In the genomic region with DNA sequence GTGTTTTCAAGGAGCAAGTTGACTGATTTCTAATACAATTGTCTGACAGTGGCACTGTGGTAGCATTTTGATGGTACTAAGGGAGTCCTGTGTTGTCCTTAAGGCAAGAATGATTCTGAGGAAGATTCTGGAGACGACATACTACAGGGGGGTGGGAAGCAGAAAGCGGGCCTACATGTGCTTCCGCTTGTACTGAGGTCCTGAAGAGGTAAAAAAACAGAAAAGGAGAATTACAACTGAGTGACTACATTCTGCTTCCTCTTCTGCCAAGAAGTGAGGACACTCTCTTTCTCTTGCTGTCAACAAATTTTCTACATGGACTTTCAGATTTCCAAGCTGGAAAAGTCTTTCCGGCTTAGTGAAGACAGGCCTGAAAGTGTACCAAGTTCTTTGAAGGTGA, we compare ENCODE assay signal across 28 mouse cellular contexts. TPM values are rescaled to one million over a fixed set of nuclear protein-coding genes. Genes with fewer than 3 reads are reported as not detected.
A peak's percentile ranks its signal among the peaks of the same experiment; 100 is the strongest.
DNase-seq lines count a peak whose midpoint lies in the region; ATAC-seq lines count a peak whose summit lies in the region.
"Had no signal": no experiment of that assay in that cellular context is flagged by ENCODE, and none has a peak within 500 bp of the region (broad histone marks: within the 10 kb centered on the region; RNA-seq: fewer than 3 reads in every experiment).

No protein-coding gene starts in this region.

- DNase-seq in gastrocnemius, adult 18-20 months (ENCODE audit: low spot score), result peak; percentile 6
- no peak for DNase-seq in gastrocnemius, postnatal 10 days
- peak; percentile 9 to 21 for DNase-seq in heart, adult 9 months (ENCODE audit: low spot score in 2 of 2)
- no peak for DNase-seq in heart, postnatal 36 days
- DNase-seq in urinary bladder, adult 2 months (ENCODE audit: low spot score), result no peak
- DNase-seq in retina, postnatal 1 day, result no peak
- DNase-seq: adrenal gland, adult 8-10 months; cerebellum, adult 8-10 months; cerebellum, postnatal 25 days; gastrocnemius, postnatal 14 days; kidney, adult 2 months; kidney, postnatal 36 days; layer of hippocampus, postnatal 36 days; liver, postnatal 0 days; lung, postnatal 36 days; right cerebral cortex, postnatal 25 days had no signal

- peak; percentile 95 for ATAC-seq in megakaryocyte, adult 5-6 weeks (ENCODE audit: poor library complexity, severe bottlenecking)
- ATAC-seq: activated CD4-positive, CD25-positive, alpha-beta regulatory T cell, adult 4 months; forebrain, embryonic 15.5 days; hindbrain, postnatal 0 days; intestine, embryonic 15.5 days; liver, embryonic 12.5 days; liver, postnatal 0 days; midbrain, embryonic 13.5 days had no signal

- intact Hi-C loops in heart, postnatal 36 days (cut with DNase I), result no loop called here

RNA-seq across cellular contexts. Expression of a gene that starts 1.1 kb away (rescaled TPM):
- 1 to 10 TPM; 5.5 to 7.2 TPM for total RNA-seq in gastrocnemius, adult 18-20 months (2021)
- total RNA-seq in gastrocnemius, postnatal 10 days (2021), result 1 to 10 TPM; 7.5 to 8.4 TPM
- 1 to 10 TPM; 5.7 to 7.0 TPM for total RNA-seq in heart, postnatal 36 days (2021)
- total RNA-seq in megakaryocyte, adult 5-6 weeks (2015), result 0.18 and 0.39 TPM in 2 replicates
- total RNA-seq in megakaryocyte, adult 5-6 weeks (2017), result 0.41 and 0.59 TPM in 2 replicates
- 53.5 and 56.9 TPM in 2 replicates for polyA plus RNA-seq in urinary bladder, adult 2 months (2012; rRNA removed)
- total RNA-seq: megakaryocyte-erythroid progenitor cell, adult 5-6 weeks had no signal
- polyA plus RNA-seq: forebrain, embryonic 10.5 days; limb, embryonic 12.5 days; liver, embryonic 12.5 days had no signal

RNA-seq across cellular contexts. Expression of a gene that starts 35.5 kb away (rescaled TPM):
- 1 to 10 TPM in 1 of 2 experiments, under 1 TPM in 1; 0.84 to 1.8 TPM for total RNA-seq in gastrocnemius, adult 18-20 months (2021)
- total RNA-seq in gastrocnemius, postnatal 10 days (2021), result 1 to 10 TPM; 1.9 to 2.2 TPM
- 1 to 10 TPM; 3.8 TPM for total RNA-seq in heart, postnatal 36 days (2021)
- total RNA-seq in megakaryocyte, adult 5-6 weeks (2015), result 36.7 and 46.9 TPM in 2 replicates
- total RNA-seq in megakaryocyte, adult 5-6 weeks (2017), result 31.6 and 42.1 TPM in 2 replicates
- polyA plus RNA-seq in urinary bladder, adult 2 months (2012; rRNA removed), result 15.7 and 16.0 TPM in 2 replicates
- polyA plus RNA-seq: forebrain, embryonic 10.5 days; hindbrain, embryonic 12.5 days; neural tube, embryonic 14.5 days had no signal

RNA-seq across cellular contexts. Expression of a gene that starts 45.8 kb away (rescaled TPM):
- under 1 TPM; 0.30 to 0.50 TPM for total RNA-seq in gastrocnemius, adult 18-20 months (2021)
- under 1 TPM; 0.31 to 0.68 TPM for total RNA-seq in gastrocnemius, postnatal 10 days (2021)
- total RNA-seq in heart, postnatal 36 days (2021), result 1 to 10 TPM in 1 of 2 experiments, under 1 TPM in 1; 0.97 to 1.7 TPM
- 132 and 154 TPM in 2 replicates for total RNA-seq in megakaryocyte, adult 5-6 weeks (2015)
- 99.5 and 118 TPM in 2 replicates for total RNA-seq in megakaryocyte, adult 5-6 weeks (2017)
- polyA plus RNA-seq in urinary bladder, adult 2 months (2012; rRNA removed), result 5.9 and 6.2 TPM in 2 replicates
- total RNA-seq: hindbrain, postnatal 0 days had no signal

Comparison
In these comparisons a context has a peak if more than half of its experiments do, and no peak if none do; other contexts are left out.
1. DNase-seq: peak in gastrocnemius, adult 18-20 months (single experiment) and heart, adult 9 months (2 of 2); none in gastrocnemius, postnatal 10 days (single experiment), heart, postnatal 36 days (0 of 2), urinary bladder, adult 2 months (single experiment) and retina, postnatal 1 day (single experiment).
2. RNA of a gene that starts 1.1 kb away (total RNA-seq): 7.5 to 8.4 TPM in gastrocnemius, postnatal 10 days, 5.5 to 7.2 TPM in gastrocnemius, adult 18-20 months and 5.7 to 7.0 TPM in heart, postnatal 36 days; 0.18 to 0.59 TPM in megakaryocyte, adult 5-6 weeks; every median in the first group is over 4 times any median in the second.
3. RNA of a gene that starts 35.5 kb away (total RNA-seq): 31.6 to 46.9 TPM in megakaryocyte, adult 5-6 weeks; 3.8 TPM in heart, postnatal 36 days, 1.9 to 2.2 TPM in gastrocnemius, postnatal 10 days and 0.84 to 1.8 TPM in gastrocnemius, adult 18-20 months; every median in the first group is over 4 times any median in the second.
4. RNA of a gene that starts 45.8 kb away (total RNA-seq): 99.5 to 154 TPM in megakaryocyte, adult 5-6 weeks; 0.97 to 1.7 TPM in heart, postnatal 36 days, 0.31 to 0.68 TPM in gastrocnemius, postnatal 10 days and 0.30 to 0.50 TPM in gastrocnemius, adult 18-20 months; every median in the first group is over 10 times any median in the second.